Mouse (Mus musculus): ENCODE results near the gene Sla2.

GRCm38 (mm10) chr2:156864481-156864880 is 22.5 kb downstream of the Sla2 start:
- no peak for TF ChIP-seq CTCF (IDR thresholded peaks at IDR 0.05; ENCODE audit: insufficient read depth, low read depth, low read length)
- no peak for TF ChIP-seq POLR2A (IDR thresholded peaks at IDR 0.05; ENCODE audit: insufficient read depth, low read depth, low read length)
